Mouse (Mus musculus) neural tube, embryonic 15.5 days (tissue): ENCODE results near the gene Ddr2. TPM values are rescaled to one million over a fixed set of nuclear protein-coding genes. Genes with fewer than 3 reads are reported as not detected.

Source experiments
- ATAC-seq: fragments of 200-750 bp; cut with Nextera tagmentation; 2 replicates; pipeline ENCODE4 v1.8.0; 2017; ENCODE audit warnings: mild to moderate bottlenecking, moderate TSS enrichment, moderate library complexity; ENCODE audit not compliant: low FRiP score
- H3K27ac ChIP-seq: fragments of 300-500 bp; sonication (generic); replicated peaks from 2 replicates; pipeline ENCODE4 v1.5.1; 2015; ENCODE audit warnings: mild to moderate bottlenecking, inconsistent platforms
- H3K27me3 ChIP-seq: fragments of 300-500 bp; sonication (generic); replicated peaks from 2 replicates; pipeline ENCODE4 v1.6.1; 2015; ENCODE audit warnings: inconsistent platforms
- H3K36me3 ChIP-seq: fragments of 300-500 bp; sonication (generic); 2 replicates; pipeline ENCODE4 v1.6.1; 2015; ENCODE audit warnings: inconsistent platforms
- H3K4me1 ChIP-seq: fragments of 300-500 bp; sonication (generic); 2 replicates; pipeline ENCODE4 v1.6.1; 2015; ENCODE audit warnings: inconsistent platforms
- H3K4me2 ChIP-seq: fragments of 300-500 bp; sonication (generic); 2 replicates; pipeline ENCODE4 v1.6.1; 2015; ENCODE audit warnings: inconsistent platforms, mild to moderate bottlenecking, moderate library complexity
- H3K4me3 ChIP-seq: fragments of 300-500 bp; sonication (generic); replicated peaks from 2 replicates; pipeline ENCODE4 v1.5.1; 2015; ENCODE audit warnings: mild to moderate bottlenecking, inconsistent platforms
- H3K9ac ChIP-seq: fragments of 300-500 bp; sonication (generic); replicated peaks from 2 replicates; pipeline ENCODE4 v1.6.1; 2015; ENCODE audit warnings: mild to moderate bottlenecking, inconsistent platforms
- H3K9me3 ChIP-seq: fragments of 300-500 bp; sonication (generic); replicated peaks from 2 replicates; pipeline ENCODE4 v1.6.1; 2016; ENCODE audit warnings: inconsistent platforms
- WGBS: fragments of 180-500 bp; shearing (Covaris S2); methylation state at CpG from one replicate; pipeline ENCODE4 v1.1.7; 2015; ENCODE audit warnings: mixed read lengths; 5-methylcytosine and 5-hydroxymethylcytosine counted together
- polyA plus RNA-seq: library from polyadenylated mRNA; unstranded; fragments of >200 nt; fragmentation: Nextera tagmentation; extraction: Ambion mirVana; gene quantifications from 2 replicates; pipeline ENCODE4 v1.2.1, GENCODE M21; 2015

Gene Ddr2
- polyA plus RNA-seq, 1 experiment from 2014 or later = 8.4 TPM

- 26% methylated on average over 16 of the region's 16 CpGs for WGBS
- no peaks in the 10 kb centered on the region for H3K36me3 ChIP-seq
- ATAC-seq = peak; percentile 76
- peaks cover 12% of the 10 kb centered on the region for H3K4me1 ChIP-seq
- no peaks in the 10 kb centered on the region for H3K27me3 ChIP-seq
- no peaks in the 10 kb centered on the region for H3K9me3 ChIP-seq
- H3K27ac ChIP-seq = peak overlapping the region; percentile 72
- H3K4me2 ChIP-seq = peak overlapping the region; percentile 57
- no peak overlapping the region for H3K9ac ChIP-seq
- H3K4me3 ChIP-seq = peak overlapping the region; percentile 31
Observed at GRCm38 (mm10) chr1:169934005-169934725, 176.4 kb downstream of the Ddr2 start.

GRCm38 (mm10) chr1:169932122-169932746 is 178.3 kb downstream of the Ddr2 start:
- Histone ChIP-seq H3K36me3 (no peaks in the 10 kb centered on the region), H3K9me3 (no peaks in the 10 kb centered on the region), H3K4me2 (0 out of 2 replicates have a peak overlapping the region, but pooled peaks have one; percentile 3), H3K4me1 (peaks cover 15% of the 10 kb centered on the region), H3K27ac (no peak overlapping the region; the same call in 1 of the 2 replicates), H3K4me3 (no peak overlapping the region), H3K27me3 (no peaks in the 10 kb centered on the region), H3K9ac (no peak overlapping the region)
- WGBS = 56% methylated on average over 7 of the region's 7 CpGs
- ATAC-seq = no peak

GRCm38 (mm10) chr1:169931698-169932097 is 178.9 kb downstream of the Ddr2 start:
- no peaks in the 10 kb centered on the region for H3K9me3 ChIP-seq
- H3K27me3 ChIP-seq = no peaks in the 10 kb centered on the region
- H3K4me3 ChIP-seq = no peak overlapping the region
- H3K36me3 ChIP-seq = no peaks in the 10 kb centered on the region
- 78% methylated on average over 7 of the region's 7 CpGs for WGBS
- no peak overlapping the region for H3K9ac ChIP-seq
- peak overlapping the region; percentile 3; the same call in 1 of the 2 replicates for H3K4me2 ChIP-seq
- H3K27ac ChIP-seq = no peak overlapping the region
- H3K4me1 ChIP-seq = peaks cover 15% of the 10 kb centered on the region
- no peak for ATAC-seq

- peak; percentile 90 for ATAC-seq
- Histone ChIP-seq H3K9ac (no peak within 1 kb of the TSS), H3K4me2 (peak within 1 kb of the TSS; percentile 38), H3K27me3 (no peaks in the 10 kb centered on the region), H3K4me1 (peaks cover 8% of the 10 kb centered on the region; the same call in 1 of the 2 replicates), H3K36me3 (no peaks in the 10 kb centered on the region), H3K27ac (peak within 1 kb of the TSS; percentile 81), H3K4me3 (peak within 1 kb of the TSS; percentile 23), H3K9me3 (no peaks in the 10 kb centered on the region)
- WGBS = 12% methylated on average over 12 of the region's 12 CpGs
Observed at GRCm38 (mm10) chr1:169928454-169928971, 182.0 kb downstream of the Ddr2 start, which contains the start of gene Ccdc190. Gene Ccdc190, plus strand, starts transcription at chr1:169928648.

- no peaks in the 10 kb centered on the region for H3K9me3 ChIP-seq
- peak overlapping the region; percentile 81 for H3K27ac ChIP-seq
- H3K4me1 ChIP-seq = peaks cover 7% of the 10 kb centered on the region; the same call in 1 of the 2 replicates
- no peaks in the 10 kb centered on the region for H3K27me3 ChIP-seq
- H3K4me2 ChIP-seq = peak overlapping the region; percentile 38; the same call in 1 of the 2 replicates
- peak; percentile 65; the same call in 1 of the 2 replicates for ATAC-seq
- no peak overlapping the region for H3K9ac ChIP-seq
- no peak overlapping the region for H3K4me3 ChIP-seq
- whole genome bisulfite sequencing = 38% methylated on average over 8 of the region's 8 CpGs
- H3K36me3 ChIP-seq = no peaks in the 10 kb centered on the region
Observed at GRCm38 (mm10) chr1:169927753-169928369, 182.7 kb downstream of the Ddr2 start.

GRCm38 (mm10) chr1:169924567-169924966 is 186.0 kb downstream of the Ddr2 start:
- H3K4me2 ChIP-seq = no peak overlapping the region
- no peaks in the 10 kb centered on the region for H3K9me3 ChIP-seq
- H3K9ac ChIP-seq = no peak overlapping the region
- H3K36me3 ChIP-seq = no peaks in the 10 kb centered on the region
- no peak overlapping the region for H3K4me3 ChIP-seq
- WGBS = 71% methylated on average over 2 of the region's 2 CpGs
- 0 out of 2 replicates have a peak, but pooled peaks cover 3% of the 10 kb centered on the region for H3K4me1 ChIP-seq
- no peak overlapping the region for H3K27ac ChIP-seq
- peaks cover 5% of the 10 kb centered on the region; the same call in 1 of the 2 replicates for H3K27me3 ChIP-seq
- no peak for ATAC-seq

Other genes starting within 250 kb of the Ddr2 start
- gene Ccdc190, start 182.1 kb downstream of the Ddr2 start, polyA plus RNA-seq = 3.0 and 3.5 TPM in 2 replicates
- 25.6 and 27.5 TPM in 2 replicates for gene Hsd17b7, start 141.5 kb downstream of the Ddr2 start, polyA plus RNA-seq
- gene Uap1, start 64.2 kb upstream of the Ddr2 start, polyA plus RNA-seq = 64.4 and 65.5 TPM in 2 replicates
- gene Uhmk1, start 104.6 kb upstream of the Ddr2 start, polyA plus RNA-seq = 8.1 and 8.3 TPM in 2 replicates
- gene Sh2d1b2, start 122.0 kb upstream of the Ddr2 start, polyA plus RNA-seq = not detected in 2 replicates
- 0.06 TPM in 1 of 2 replicates, not detected in the other for gene Sh2d1b1, start 166.6 kb upstream of the Ddr2 start, polyA plus RNA-seq
- 1.8 and 2.1 TPM in 2 replicates for gene Gm7694, start 195.6 kb upstream of the Ddr2 start, polyA plus RNA-seq
- gene Spata46, start 198.0 kb upstream of the Ddr2 start, polyA plus RNA-seq = 0.61 and 0.82 TPM in 2 replicates